Mouse (Mus musculus): ENCODE results near the gene Ube2u. TPM values are rescaled to one million over a fixed set of nuclear protein-coding genes. Genes with fewer than 3 reads are reported as not detected.
A peak's percentile ranks its signal among the peaks of the same experiment; 100 is the strongest.

Ube2u gene
- polyA plus RNA-seq, 1 experiment from 2014 or later = 0.90 TPM

GRCm38 (mm10) chr4:100503337-100503736, 24.7 kb downstream of the Ube2u start:
- H3K36me3 ChIP-seq = no peaks in the 10 kb centered on the region
- no peak overlapping the region for H3K27ac ChIP-seq
- H3K4me3 ChIP-seq = no peak overlapping the region
- H3K4me1 ChIP-seq = no peaks in the 10 kb centered on the region
- H3K9ac ChIP-seq = no peak overlapping the region
- no peak overlapping the region for H3K4me2 ChIP-seq (replicated peaks)
- 0 out of 2 replicates have a peak, but pooled peaks cover 4% of the 10 kb centered on the region for H3K9me3 ChIP-seq (replicated peaks)
- no peak for ATAC-seq (ENCODE audit: low FRiP score)
- no peaks in the 10 kb centered on the region for H3K27me3 ChIP-seq
- WGBS = 66% methylated on average over 2 of the region's 2 CpGs

GRCm38 (mm10) chr4:100517646-100518045, 39.0 kb downstream of the Ube2u start:
- Histone ChIP-seq H3K9me3 (replicated peaks) (no peaks in the 10 kb centered on the region), H3K4me1 (peaks cover 2% of the 10 kb centered on the region), H3K27ac (no peak overlapping the region), H3K9ac (no peak overlapping the region), H3K4me3 (no peak overlapping the region), H3K36me3 (no peaks in the 10 kb centered on the region), H3K27me3 (no peaks in the 10 kb centered on the region; the same call in 1 of the 2 replicates), H3K4me2 (replicated peaks) (no peak overlapping the region)
- ATAC-seq (ENCODE audit: low FRiP score) = no peak
- WGBS = 80% methylated on average over 2 of the region's 2 CpGs

GRCm38 (mm10) chr4:100522534-100522933, 43.9 kb downstream of the Ube2u start:
- ATAC-seq (ENCODE audit: low FRiP score) = no peak
- Histone ChIP-seq H3K9ac (no peak overlapping the region), H3K36me3 (no peaks in the 10 kb centered on the region), H3K4me2 (replicated peaks) (no peak overlapping the region), H3K4me3 (no peak overlapping the region), H3K27me3 (peaks cover 15% of the 10 kb centered on the region), H3K27ac (no peak overlapping the region), H3K9me3 (replicated peaks) (no peaks in the 10 kb centered on the region), H3K4me1 (peaks cover 9% of the 10 kb centered on the region)
- 6% methylated on average over 6 of the region's 6 CpGs for WGBS

- Histone ChIP-seq H3K4me1 (peaks cover 15% of the 10 kb centered on the region), H3K27me3 (peaks cover 31% of the 10 kb centered on the region)
- ATAC-seq (ENCODE audit: low FRiP score) = no peak
Measured at GRCm38 (mm10) chr4:100524741-100525140, 46.1 kb downstream of the Ube2u start.

GRCm38 (mm10) chr4:100526296-100526695, 47.6 kb downstream of the Ube2u start:
- 50% methylated on average over 6 of the region's 6 CpGs for WGBS
- Histone ChIP-seq H3K27me3 (peaks cover 31% of the 10 kb centered on the region), H3K27ac (no peak overlapping the region), H3K4me1 (peaks cover 15% of the 10 kb centered on the region), H3K4me2 (replicated peaks) (no peak overlapping the region), H3K4me3 (no peak overlapping the region), H3K36me3 (no peaks in the 10 kb centered on the region), H3K9ac (no peak overlapping the region), H3K9me3 (replicated peaks) (no peaks in the 10 kb centered on the region)
- ATAC-seq (ENCODE audit: low FRiP score) = no peak

More at GRCm38 (mm10) chr4:100524741-100525140, 46.1 kb downstream of the Ube2u start:
- H3K4me3 ChIP-seq = no peak overlapping the region
- no peak overlapping the region for H3K27ac ChIP-seq
- WGBS = 49% methylated on average over 4 of the region's 4 CpGs
- H3K9me3 ChIP-seq (replicated peaks) = no peaks in the 10 kb centered on the region
- no peak overlapping the region for H3K9ac ChIP-seq
- H3K36me3 ChIP-seq = no peaks in the 10 kb centered on the region
- H3K4me2 ChIP-seq (replicated peaks) = no peak overlapping the region

GRCm38 (mm10) chr4:100527086-100527485, 48.4 kb downstream of the Ube2u start:
- no peak overlapping the region; the same call in 1 of the 2 replicates for H3K4me3 ChIP-seq
- no peaks in the 10 kb centered on the region for H3K36me3 ChIP-seq
- no peak overlapping the region for H3K27ac ChIP-seq
- peaks cover 31% of the 10 kb centered on the region for H3K27me3 ChIP-seq
- H3K9ac ChIP-seq = no peak overlapping the region
- ATAC-seq (ENCODE audit: low FRiP score) = no peak
- H3K4me2 ChIP-seq (replicated peaks) = peak overlapping the region; percentile 46
- 11% methylated on average over 3 of the region's 3 CpGs for WGBS
- H3K4me1 ChIP-seq = peaks cover 15% of the 10 kb centered on the region
- H3K9me3 ChIP-seq (replicated peaks) = no peaks in the 10 kb centered on the region

GRCm38 (mm10) chr4:100527554-100528001, 48.9 kb downstream of the Ube2u start:
- peaks cover 31% of the 10 kb centered on the region for H3K27me3 ChIP-seq
- no peak overlapping the region for H3K9ac ChIP-seq
- peak overlapping the region; percentile 46 for H3K4me2 ChIP-seq (replicated peaks)
- peaks cover 14% of the 10 kb centered on the region for H3K4me1 ChIP-seq
- no peaks in the 10 kb centered on the region for H3K36me3 ChIP-seq
- ATAC-seq (ENCODE audit: low FRiP score) = no peak
- no peaks in the 10 kb centered on the region for H3K9me3 ChIP-seq (replicated peaks)
- H3K27ac ChIP-seq = no peak overlapping the region
- 5% methylated on average over 15 of the region's 15 CpGs for WGBS
- no peak overlapping the region; the same call in 1 of the 2 replicates for H3K4me3 ChIP-seq

- peaks cover 5% of the 10 kb centered on the region; the same call in 1 of the 2 replicates for H3K27me3 ChIP-seq
- H3K9me3 ChIP-seq (replicated peaks) = no peaks in the 10 kb centered on the region
- no peak for ATAC-seq (ENCODE audit: low FRiP score)
- H3K4me2 ChIP-seq (replicated peaks) = no peak overlapping the region
- no peak overlapping the region for H3K27ac ChIP-seq
- H3K4me1 ChIP-seq = peaks cover 3% of the 10 kb centered on the region; the same call in 1 of the 2 replicates
- no peaks in the 10 kb centered on the region for H3K36me3 ChIP-seq
- 84% methylated on average over 6 of the region's 6 CpGs for WGBS
- H3K4me3 ChIP-seq = no peak overlapping the region
- H3K9ac ChIP-seq = no peak overlapping the region
Measured at GRCm38 (mm10) chr4:100533607-100534006, 55.0 kb downstream of the Ube2u start.

- no peaks in the 10 kb centered on the region for H3K9me3 ChIP-seq (replicated peaks)
- no peak overlapping the region for H3K4me3 ChIP-seq
- WGBS = 44% methylated on average over 3 of the region's 3 CpGs
- ATAC-seq (ENCODE audit: low FRiP score) = 0 out of 2 replicates have a peak, but pooled peaks have one; percentile 19
- H3K27me3 ChIP-seq = no peaks in the 10 kb centered on the region
- no peak overlapping the region for H3K9ac ChIP-seq
- peaks cover 3% of the 10 kb centered on the region; the same call in 1 of the 2 replicates for H3K4me1 ChIP-seq
- H3K36me3 ChIP-seq = no peaks in the 10 kb centered on the region
- H3K27ac ChIP-seq = no peak overlapping the region
- H3K4me2 ChIP-seq (replicated peaks) = no peak overlapping the region
Measured at GRCm38 (mm10) chr4:100534946-100535345, 56.3 kb downstream of the Ube2u start.

GRCm38 (mm10) chr4:100537898-100538297, 59.2 kb downstream of the Ube2u start:
- no peak overlapping the region for H3K4me2 ChIP-seq (replicated peaks)
- 6% methylated on average over 3 of the region's 3 CpGs for WGBS
- H3K4me3 ChIP-seq = no peak overlapping the region
- H3K27me3 ChIP-seq = no peaks in the 10 kb centered on the region
- H3K4me1 ChIP-seq = peaks cover 3% of the 10 kb centered on the region; the same call in 1 of the 2 replicates
- no peak overlapping the region for H3K27ac ChIP-seq
- H3K9ac ChIP-seq = no peak overlapping the region
- no peak for ATAC-seq (ENCODE audit: low FRiP score)
- H3K36me3 ChIP-seq = no peaks in the 10 kb centered on the region
- H3K9me3 ChIP-seq (replicated peaks) = no peaks in the 10 kb centered on the region

- no peak for ATAC-seq (ENCODE audit: low FRiP score)
- Histone ChIP-seq H3K9ac (no peak overlapping the region), H3K4me2 (replicated peaks) (no peak overlapping the region), H3K4me1 (peaks cover 3% of the 10 kb centered on the region; the same call in 1 of the 2 replicates), H3K27me3 (no peaks in the 10 kb centered on the region), H3K9me3 (replicated peaks) (no peaks in the 10 kb centered on the region), H3K36me3 (no peaks in the 10 kb centered on the region), H3K27ac (no peak overlapping the region), H3K4me3 (no peak overlapping the region)
- 82% methylated on average over 3 of the region's 3 CpGs for WGBS
Measured at GRCm38 (mm10) chr4:100539483-100539882, 60.8 kb downstream of the Ube2u start.

GRCm38 (mm10) chr4:100547905-100548304, 69.3 kb downstream of the Ube2u start:
- WGBS = 73% methylated on average over 4 of the region's 4 CpGs
- no peak for ATAC-seq (ENCODE audit: low FRiP score)
- Histone ChIP-seq H3K4me3 (no peak overlapping the region), H3K4me1 (no peaks in the 10 kb centered on the region), H3K9me3 (replicated peaks) (no peaks in the 10 kb centered on the region), H3K4me2 (replicated peaks) (no peak overlapping the region), H3K27me3 (no peaks in the 10 kb centered on the region), H3K36me3 (no peaks in the 10 kb centered on the region), H3K27ac (no peak overlapping the region), H3K9ac (no peak overlapping the region)

- WGBS = 89% methylated on average over 2 of the region's 2 CpGs
- H3K4me2 ChIP-seq (replicated peaks) = no peak overlapping the region
- H3K9me3 ChIP-seq (replicated peaks) = no peaks in the 10 kb centered on the region
- H3K4me3 ChIP-seq = no peak overlapping the region
- no peak overlapping the region for H3K9ac ChIP-seq
- H3K27ac ChIP-seq = no peak overlapping the region
- H3K4me1 ChIP-seq = no peaks in the 10 kb centered on the region
- H3K27me3 ChIP-seq = no peaks in the 10 kb centered on the region
- ATAC-seq (ENCODE audit: low FRiP score) = no peak
- no peaks in the 10 kb centered on the region for H3K36me3 ChIP-seq
Measured at GRCm38 (mm10) chr4:100553296-100553695, 74.6 kb downstream of the Ube2u start.
